Mouse (Mus musculus) adrenal gland, postnatal 10 days (tissue): Measurements from ENCODE around the gene Mcpt4. TPM values are rescaled to one million over a fixed set of nuclear protein-coding genes. Genes with fewer than 3 reads are reported as not detected.
"Not testable (repeated sequence)": the region's sequence is repeated elsewhere in the genome, so short reads cannot be mapped to it uniquely, and the experiment has no call there.

Experiments
- DNase-seq: peaks from one replicate; pipeline ENCODE4 v3.0.0; 2021; ENCODE audit warnings: mixed read lengths
- long read RNA-seq, 2 experiments: library from polyadenylated mRNA; stranded (forward); transcript quantifications; one replicate each; pipeline ENCODE4 v2.0.0; 2021
- total RNA-seq, 2 experiments: library from RNA; stranded (reverse); gene quantifications; 2 replicates each; pipeline ENCODE4 v1.2.3; 2021

Gene Mcpt4
- 1 to 10 TPM; 5.3 to 6.7 TPM for total RNA-seq
- long read RNA-seq, experiment 1, partial matches to known transcripts = 1 of 2 reads
- long read RNA-seq, experiment 1, other reads (novel, unspliced or antisense) = 0 of 2 reads
- long read RNA-seq, experiment 2 = 0 reads

- DNase-seq = not testable (repeated sequence)
Observed at GRCm38 (mm10) chr14:56062213-56062612, at the start of gene Mcpt4. TSS of gene Mcpt4 (minus strand) at chr14:56062313.

GRCm38 (mm10) chr14:56105447-56106180, 43.5 kb upstream of the Mcpt4 start:
- DNase-seq = no peak

DNA sequence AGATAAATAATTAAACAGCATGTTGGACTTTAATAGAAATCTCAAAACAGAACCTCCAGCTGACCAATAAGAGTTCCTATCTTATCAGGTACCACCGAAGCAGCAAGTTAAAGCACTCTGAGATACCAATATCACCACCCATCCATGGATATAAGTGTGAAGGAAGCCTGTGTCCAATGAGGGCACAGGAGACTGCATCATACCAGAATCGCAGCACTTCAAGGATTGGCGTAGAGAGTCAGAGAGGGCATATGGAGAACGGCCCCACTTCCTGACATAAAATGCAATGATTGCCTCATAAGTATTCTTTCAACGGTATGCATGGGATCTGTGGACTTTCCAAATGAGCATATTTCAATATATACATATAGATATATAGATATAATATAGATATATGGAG, 42.9 kb upstream of the Mcpt4 start:
- DNase-seq = no peak

DNA sequence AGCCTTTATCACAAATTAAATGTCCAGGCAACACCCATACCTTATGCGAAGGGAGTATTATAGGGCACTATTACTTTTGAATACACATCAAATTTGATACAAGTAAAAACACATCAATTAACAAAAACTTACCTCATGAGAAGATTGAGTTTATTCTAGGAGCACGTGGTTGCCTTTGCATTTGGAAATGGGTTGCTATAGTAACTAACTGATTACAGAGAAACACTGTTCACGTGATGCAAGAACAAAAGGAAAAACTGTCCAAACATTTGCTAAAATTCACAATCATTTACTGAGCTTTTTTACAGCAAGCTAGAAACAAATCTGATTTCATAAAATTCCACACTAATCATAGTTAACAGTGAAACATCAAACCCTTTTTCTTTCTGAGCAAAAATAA, 41.3 kb upstream of the Mcpt4 start:
- no peak for DNase-seq

GRCm38 (mm10) chr14:56102386-56102785, 40.3 kb upstream of the Mcpt4 start, which contains the start of gene Ctsg:
TSS of gene Ctsg (minus strand) at chr14:56102574.
- no peak for DNase-seq

DNA sequence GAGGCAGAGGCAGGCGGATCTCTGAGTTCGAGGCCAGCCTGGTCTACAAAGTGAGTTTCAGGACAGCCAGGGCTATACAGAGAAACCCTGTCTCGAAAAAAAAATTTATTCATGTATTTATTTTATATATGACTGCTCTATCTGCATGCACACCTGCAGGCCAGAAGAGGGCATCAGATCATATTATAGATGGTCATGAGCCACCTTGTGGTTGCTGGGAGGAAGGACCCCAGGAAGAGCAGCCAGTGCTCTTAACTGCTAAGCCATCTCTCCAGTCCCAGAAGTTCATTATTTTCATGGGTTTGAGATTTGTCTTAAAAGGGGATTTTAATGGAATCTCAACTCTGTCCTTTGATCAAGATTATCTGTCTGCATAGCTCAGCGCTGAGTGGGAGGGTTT, 36.8 kb upstream of the Mcpt4 start:
- peak; percentile 11 for DNase-seq

- no peak for DNase-seq
Observed at GRCm38 (mm10) chr14:56097597-56097996, 35.5 kb upstream of the Mcpt4 start.

DNA sequence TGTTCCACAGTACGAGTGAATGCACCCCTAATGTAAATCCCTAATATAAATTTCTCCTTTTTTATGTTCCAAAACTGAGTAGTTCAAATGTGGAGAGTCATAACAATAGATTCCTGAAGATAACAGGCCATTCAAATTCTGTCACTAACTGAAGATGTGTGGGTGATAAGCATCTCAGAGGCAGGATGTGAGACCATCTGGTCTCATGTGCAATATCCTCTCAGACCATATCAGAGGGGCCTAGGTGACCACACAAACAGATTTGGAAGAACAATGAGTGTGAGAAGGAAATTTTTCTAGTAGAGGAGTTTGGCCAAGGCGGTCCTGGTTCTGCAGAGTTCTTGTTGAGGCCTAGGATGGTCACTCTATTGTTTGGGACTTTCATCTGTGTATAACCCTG, 31.2 kb upstream of the Mcpt4 start:
- DNase-seq = no peak

GRCm38 (mm10) chr14:56086711-56087110, 24.6 kb upstream of the Mcpt4 start:
- DNase-seq = no peak

DNA sequence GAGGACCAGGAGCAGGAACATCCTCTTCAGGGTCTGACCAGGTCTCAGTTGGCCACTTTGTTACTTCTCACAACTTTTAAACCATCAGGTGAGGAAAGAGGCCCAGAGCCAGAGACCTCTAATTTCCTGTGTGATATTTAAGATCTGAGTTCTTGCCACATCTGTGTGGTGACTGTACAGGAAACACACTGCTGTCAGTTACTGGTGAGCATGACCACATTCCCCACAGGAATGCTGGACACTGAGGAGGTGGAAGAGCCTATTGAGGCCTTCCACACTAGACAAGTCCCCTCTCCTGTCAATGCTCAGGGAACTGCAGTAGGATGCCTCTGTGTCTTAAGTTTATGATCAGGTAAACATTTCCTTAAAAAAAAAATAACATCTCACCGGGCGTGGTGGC, 23.1 kb upstream of the Mcpt4 start, which contains the start of gene Mcpt8:
Mcpt8 (minus strand) TSS at position 107 of the 400 bp plus-strand sequence.
- DNase-seq = no peak

DNA sequence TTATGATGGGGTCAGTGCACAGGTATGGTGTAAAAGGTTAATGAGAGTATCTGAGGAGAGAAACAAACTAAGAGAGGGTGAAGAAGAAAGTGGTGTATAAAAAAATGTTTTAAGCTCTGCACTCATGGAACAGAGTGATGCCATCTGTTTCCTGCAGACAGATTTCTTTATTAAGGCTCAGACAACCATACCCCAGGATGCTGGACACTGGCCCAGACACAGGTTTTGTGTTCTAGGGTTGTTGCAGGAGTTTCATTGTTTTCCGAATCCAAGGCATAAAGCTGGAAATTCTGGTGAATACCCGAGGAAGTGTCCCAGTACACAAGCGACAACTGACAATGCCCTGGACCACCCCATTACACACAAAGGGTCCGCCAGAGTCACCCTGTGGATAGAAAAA, 19.9 kb upstream of the Mcpt4 start:
- DNase-seq = no peak

DNA sequence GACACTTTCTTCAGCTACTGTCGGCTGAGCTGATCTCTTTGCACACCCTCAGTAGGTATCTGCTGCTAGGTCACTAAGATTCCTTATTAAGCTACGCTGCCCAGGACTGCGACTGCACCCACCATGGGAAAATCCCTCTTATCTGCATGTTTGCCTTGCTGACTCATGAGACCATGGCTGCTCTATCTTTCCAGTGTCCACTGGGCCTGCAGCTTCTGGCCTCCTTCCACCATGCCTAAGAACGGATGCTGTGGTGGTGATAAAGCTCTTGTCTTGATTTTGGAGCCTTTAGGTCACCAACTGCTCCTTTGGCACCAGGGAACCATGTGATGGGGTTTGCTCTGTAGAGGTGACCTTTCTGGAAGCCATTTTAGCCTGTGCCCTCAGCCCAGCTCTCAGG, 4.4 kb downstream of the Mcpt4 start:
- no peak for DNase-seq

- DNase-seq = no peak
Observed at GRCm38 (mm10) chr14:56055408-56055807, 6.7 kb downstream of the Mcpt4 start.

DNA sequence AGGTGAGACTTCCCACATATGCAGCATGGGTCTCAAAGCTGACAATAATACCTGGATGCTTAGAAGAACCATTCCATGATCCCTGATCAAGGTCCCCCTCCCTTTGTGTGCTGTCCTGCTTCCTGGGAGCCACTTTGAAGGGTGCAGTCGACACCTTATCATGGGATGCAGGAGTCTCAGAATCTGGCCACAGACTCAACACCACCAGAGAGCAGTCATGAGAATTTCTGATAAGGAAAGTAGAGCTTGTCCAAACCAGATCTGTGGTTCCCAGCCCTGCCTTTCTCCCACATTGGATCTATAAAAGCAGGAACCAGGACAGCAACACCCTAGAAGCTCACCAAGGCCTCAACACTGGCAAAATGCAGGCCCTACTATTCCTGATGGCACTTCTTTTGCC, 20.3 kb downstream of the Mcpt4 start, which contains the start of gene Mcpt2:
Mcpt2 (plus strand) TSS at position 250 of the 400 bp plus-strand sequence.
- DNase-seq = not testable (repeated sequence)

GRCm38 (mm10) chr14:56034433-56034832, 27.7 kb downstream of the Mcpt4 start:
- no peak for DNase-seq

- not testable (repeated sequence) for DNase-seq
Observed at GRCm38 (mm10) chr14:56030395-56030794, 31.7 kb downstream of the Mcpt4 start, which contains the start of gene Mcpt9. TSS of gene Mcpt9 (minus strand) at chr14:56030495.

DNA sequence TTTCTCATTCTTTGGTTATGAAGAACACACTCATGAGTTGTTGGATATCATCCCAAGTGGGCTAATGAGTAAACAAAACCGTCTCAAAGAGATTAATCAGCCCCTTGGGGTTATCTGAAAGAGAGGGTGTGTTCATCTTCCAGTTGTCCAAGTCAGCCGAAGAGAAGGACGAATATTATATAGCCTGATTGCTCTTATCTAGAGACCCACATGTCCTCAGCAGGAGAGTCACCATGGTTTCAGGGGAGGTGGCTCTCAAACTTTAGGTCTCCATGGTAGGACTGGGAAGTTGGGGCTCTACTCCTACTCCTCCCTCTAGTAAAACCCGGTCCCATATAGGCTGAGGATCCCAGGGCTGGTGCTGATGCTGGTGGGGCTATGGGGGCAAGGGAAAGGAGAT, 40.8 kb downstream of the Mcpt4 start:
- DNase-seq = not testable (repeated sequence)

DNA sequence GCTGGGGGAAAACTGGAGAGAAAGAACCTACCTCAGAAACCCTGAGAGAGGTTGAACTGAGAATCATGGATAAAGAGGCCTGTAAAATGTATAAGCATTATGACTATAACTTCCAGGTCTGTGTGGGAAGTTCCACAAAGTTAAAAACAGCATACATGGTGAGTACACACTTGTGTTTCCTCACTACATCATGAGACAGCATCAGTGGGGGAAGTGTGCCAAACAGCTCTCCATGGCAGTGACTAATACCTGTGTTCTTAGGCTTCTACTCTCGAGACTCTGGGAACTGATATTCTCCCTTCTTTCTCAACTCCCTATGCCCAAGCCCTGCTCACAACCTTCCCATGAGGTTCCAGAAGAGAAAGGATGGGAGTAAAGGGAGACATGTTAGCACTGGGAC, 42.7 kb downstream of the Mcpt4 start:
- DNase-seq = no peak

GRCm38 (mm10) chr14:56017671-56018070, 44.4 kb downstream of the Mcpt4 start, which contains the start of gene Mcpt1:
TSS of gene Mcpt1 (plus strand) at chr14:56017971.
- DNase-seq = not testable (repeated sequence)

DNA sequence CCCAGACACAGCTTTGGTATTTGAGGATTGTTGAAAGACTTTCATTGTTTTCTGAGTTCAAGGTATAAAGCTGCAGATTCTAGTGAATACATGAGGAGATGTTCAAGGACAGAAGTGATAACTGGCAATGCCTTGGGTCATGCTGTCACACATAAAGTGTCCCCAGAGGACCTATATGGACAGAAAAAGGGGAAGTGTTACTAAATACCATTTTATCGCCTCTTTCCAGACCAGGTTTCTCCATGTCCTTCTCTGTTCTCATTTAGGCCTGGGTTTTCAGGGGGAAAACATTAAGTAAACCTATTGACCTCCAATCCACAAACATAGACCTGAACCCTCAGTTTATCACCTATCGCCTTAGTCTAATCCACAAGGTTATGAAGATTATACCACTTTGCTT, 48.2 kb downstream of the Mcpt4 start:
- no peak for DNase-seq

GRCm38 (mm10) chr14:56013147-56013546, 49.0 kb downstream of the Mcpt4 start:
- no peak for DNase-seq
